Mouse (Mus musculus): Measurements from ENCODE around the gene Pde4b.

GRCm38 (mm10) chr4:102374614-102375013 is 287.3 kb downstream of the Pde4b start:
- TF ChIP-seq CTCF (IDR thresholded peaks at IDR 0.05; ENCODE audit: extremely low read depth, insufficient read depth, low read length) (no peak), POLR2A (IDR thresholded peaks at IDR 0.05; ENCODE audit: extremely low read depth, insufficient read depth, low read length) (no peak)
